Mouse (Mus musculus) mouse embryonic stem cell (cell line): ENCODE data around the gene Tsacc.
"Not testable (repeated sequence)": the region's sequence is repeated elsewhere in the genome, so short reads cannot be mapped to it uniquely, and the experiment has no call there.

ENCODE experiments used
- in situ Hi-C, 2 experiments: fragments of 300-500 bp; cut with MboI; formaldehyde crosslinking; loops; 1 replicate in 1 of 2; 3 replicates in 1 of 2; pipeline ENCODE4 v1.14.3; 2019 to 2020; ENCODE audit warnings: low sequenced_read_pairs in 2 of 2, low pct_unique_long_range_greater_than_20kb in 1 of 2, mixed read lengths in 1 of 2; ENCODE audit not compliant: unreplicated experiment in 1 of 2

The Tsacc gene

DNA sequence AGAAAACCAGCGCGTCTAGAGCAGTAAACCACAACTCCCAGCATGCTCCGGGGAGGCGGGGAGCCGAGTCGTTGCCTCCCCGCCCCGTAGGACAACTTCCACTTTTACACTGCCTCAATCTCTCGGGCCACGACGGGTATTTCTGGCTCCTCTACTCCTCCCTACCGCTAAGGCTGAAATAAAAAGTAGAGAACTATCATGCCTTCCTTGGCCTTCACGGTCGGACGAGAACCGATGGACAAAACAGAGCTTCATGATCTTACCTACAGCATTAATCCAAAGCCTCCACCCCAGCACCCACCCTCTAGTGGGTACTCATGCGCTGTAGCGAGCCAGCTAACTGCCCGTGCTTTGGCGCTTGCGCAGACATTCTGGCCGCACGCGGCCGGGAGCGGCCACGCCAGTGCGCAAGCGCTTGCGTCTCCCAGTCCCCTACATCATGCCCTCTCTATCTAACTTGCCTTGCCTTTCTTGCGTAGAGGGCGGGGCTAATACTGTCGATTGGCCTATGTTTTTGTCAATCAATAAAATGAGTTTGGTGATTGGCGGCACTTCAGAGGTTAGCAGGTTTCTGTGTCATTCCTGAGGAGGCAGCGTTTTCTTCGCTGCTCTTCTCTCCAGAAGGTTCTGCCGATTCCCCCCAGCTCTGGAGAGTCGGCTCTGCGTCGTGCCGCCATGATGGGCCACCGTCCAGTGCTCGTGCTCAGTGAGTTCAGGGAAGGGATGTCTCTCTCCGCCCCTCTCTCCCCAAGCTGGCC is at the start of gene Tsacc, which contains the start of gene Cct3:
Gene Tsacc, minus strand, starts transcription at position 439 of the 758 bp plus-strand sequence.
Gene Cct3, plus strand, starts transcription at position 556 of the 758 bp plus-strand sequence.
- in situ Hi-C loops = no loop called here

DNA sequence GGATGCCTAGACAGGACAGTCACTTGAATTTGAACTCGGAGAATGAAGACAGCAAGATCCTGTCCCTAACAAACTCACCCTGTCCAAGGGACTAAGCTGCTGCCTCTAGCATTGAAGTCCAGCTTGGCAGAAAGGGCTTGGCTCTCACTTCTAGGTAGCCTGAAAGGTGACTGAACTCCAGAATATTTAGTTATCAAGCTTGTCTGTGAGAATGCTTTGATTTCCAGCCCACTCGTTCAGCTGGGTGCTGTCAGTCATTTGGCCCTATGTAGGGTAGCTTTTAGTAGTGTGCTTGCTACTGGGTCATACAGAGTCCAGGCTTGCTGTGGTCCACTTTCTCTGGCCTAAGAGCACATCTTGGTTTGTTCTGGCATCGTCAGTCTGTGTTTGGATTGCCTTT is 42.2 kb upstream of the Tsacc start:
- in situ Hi-C loops = no loop called here

DNA sequence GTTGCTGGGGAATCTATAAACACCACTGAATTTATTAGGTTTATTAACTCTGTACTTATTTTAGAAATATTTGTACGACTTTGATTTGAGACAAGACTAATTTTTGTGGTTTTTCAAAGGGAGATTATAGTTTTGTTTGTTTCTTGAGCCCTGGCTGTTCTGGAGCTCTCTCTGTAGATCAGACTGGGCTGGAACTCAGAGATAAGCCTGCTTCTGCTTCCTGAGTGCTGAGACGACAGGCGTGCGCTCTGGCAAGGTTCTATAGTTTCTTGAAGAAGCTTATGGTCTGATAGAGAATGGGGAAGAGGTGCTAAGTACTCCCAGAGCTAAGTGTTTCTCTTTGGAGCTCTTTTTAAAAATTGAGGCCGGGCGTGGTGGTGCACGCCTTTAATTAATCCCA is 41.5 kb upstream of the Tsacc start:
- in situ Hi-C loops = no loop called here

DNA sequence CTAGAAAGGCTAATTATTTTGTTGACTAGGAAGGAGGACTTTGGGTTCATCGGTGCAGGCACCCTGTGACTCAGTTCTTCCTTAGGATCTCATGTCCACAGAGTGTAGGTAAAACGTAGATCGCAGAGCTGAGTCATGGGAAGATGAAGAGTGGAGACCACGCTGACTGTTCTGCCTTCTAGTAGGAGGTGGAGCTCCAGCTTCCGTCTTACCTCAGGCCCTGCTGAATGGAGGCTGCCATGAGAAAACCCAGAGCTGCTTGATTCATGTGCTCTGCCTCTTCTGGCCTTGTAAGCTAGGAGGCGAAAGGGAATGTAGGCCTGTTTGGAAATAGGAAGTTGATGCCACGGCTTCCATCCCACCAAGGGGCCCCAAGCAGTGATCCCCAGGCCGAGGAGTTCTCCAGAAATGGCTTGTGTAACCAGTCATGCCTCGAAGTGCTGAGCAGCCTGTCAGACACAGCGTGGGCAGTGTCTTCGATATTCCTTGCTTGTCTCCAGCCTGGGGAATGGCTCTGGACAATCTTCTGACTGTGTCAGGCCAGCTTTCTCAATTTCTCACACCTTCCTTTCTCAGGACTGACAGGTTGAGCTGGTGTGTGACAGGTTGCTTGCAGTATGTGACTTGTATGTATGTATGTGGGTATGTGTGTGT is 40.7 kb upstream of the Tsacc start:
- in situ Hi-C loops = no loop called here

DNA sequence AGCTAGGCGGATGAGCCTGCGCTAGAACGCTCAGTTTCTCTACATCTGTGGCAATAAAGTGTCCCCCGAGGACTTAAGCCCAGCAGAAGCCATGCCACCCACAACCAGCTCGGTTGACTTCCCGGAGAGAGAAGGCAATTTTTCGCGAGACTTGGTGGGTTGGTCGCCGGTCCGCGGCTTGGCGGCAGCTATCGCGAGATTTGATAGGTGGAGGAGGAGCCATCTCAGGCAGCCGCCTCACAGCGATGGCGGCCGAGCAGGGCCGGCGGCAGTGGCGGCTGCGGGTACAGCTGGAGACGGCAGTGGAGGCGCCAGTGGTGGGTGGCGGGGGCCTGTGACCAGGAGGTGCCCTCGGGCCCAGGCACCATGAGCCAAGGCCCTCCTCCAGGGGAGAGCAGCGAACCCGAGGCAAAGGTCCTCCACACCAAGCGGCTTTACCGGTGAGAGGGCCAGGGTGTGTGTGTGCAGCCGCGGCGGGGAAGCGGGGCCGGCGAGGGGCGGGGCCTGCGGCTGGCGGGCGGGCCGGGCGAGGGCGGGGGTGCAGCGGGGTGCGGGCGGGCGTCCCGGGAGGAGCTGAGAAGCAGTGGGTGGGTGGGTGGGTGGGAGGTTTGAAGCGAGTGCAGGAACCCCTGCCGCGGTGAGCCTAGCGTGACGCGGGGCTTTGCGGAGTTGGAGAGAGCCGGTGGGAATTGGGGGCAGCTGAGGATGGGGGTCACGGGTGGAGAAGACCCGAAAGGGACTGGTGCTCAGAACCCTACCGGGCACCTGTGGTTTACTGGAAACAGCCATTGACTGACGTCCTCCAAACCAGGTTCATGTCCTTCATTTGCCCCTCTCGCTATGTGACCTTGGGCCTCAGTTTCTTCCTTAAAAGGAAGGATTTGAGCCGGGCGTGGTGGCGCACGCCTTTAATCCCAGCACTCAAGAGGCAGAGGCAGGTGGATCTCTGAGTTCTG is 39.5 kb upstream of the Tsacc start, which contains the start of the genes Tmem79 and Smg5:
Gene Tmem79, minus strand, starts transcription at position 91 of the 956 bp plus-strand sequence.
Gene Smg5, plus strand, starts transcription at position 203 of the 956 bp plus-strand sequence.
- in situ Hi-C loops = no loop called here

GRCm38 (mm10) chr3:88335436-88336053 is 38.7 kb upstream of the Tsacc start:
- in situ Hi-C loops = no loop called here

- in situ Hi-C loops = no loop called here
Measured at GRCm38 (mm10) chr3:88334902-88335435, 38.2 kb upstream of the Tsacc start.

GRCm38 (mm10) chr3:88334029-88334658 is 37.3 kb upstream of the Tsacc start:
- in situ Hi-C loops = no loop called here

- in situ Hi-C loops = no loop called here
Measured at GRCm38 (mm10) chr3:88331282-88331681, 34.5 kb upstream of the Tsacc start.

GRCm38 (mm10) chr3:88328956-88329355 is 32.2 kb upstream of the Tsacc start:
- in situ Hi-C loops = no loop called here

- in situ Hi-C loops = loop anchor here (25.0 kb wide), 1 partner anchor 1712 kb away; no protein-coding TSS in a partner anchor
Measured at GRCm38 (mm10) chr3:88324951-88325405, 28.2 kb upstream of the Tsacc start, which contains the start of gene Glmp. Gene Glmp (plus strand): TSS chr3:88325023.

DNA sequence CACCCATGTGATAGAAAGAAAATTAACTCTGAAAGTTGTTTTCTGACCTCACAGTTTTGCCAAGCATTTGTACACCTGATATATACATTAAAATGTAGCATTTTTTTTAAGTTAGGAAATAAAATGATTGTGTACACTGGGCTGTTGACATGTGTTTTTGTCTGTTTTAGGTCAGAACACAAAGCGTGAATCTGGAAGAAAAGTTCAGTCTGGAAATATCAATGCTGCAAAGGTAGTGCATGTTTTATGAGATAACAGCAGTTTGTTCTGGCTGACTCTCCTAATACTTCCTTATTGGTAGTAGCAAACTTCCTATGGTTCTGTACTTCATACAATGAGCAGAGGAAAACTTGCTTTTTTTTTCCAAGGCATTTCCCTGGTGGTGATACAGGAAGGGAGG is 2.4 kb upstream of the Tsacc start:
- in situ Hi-C loops = no loop called here

DNA sequence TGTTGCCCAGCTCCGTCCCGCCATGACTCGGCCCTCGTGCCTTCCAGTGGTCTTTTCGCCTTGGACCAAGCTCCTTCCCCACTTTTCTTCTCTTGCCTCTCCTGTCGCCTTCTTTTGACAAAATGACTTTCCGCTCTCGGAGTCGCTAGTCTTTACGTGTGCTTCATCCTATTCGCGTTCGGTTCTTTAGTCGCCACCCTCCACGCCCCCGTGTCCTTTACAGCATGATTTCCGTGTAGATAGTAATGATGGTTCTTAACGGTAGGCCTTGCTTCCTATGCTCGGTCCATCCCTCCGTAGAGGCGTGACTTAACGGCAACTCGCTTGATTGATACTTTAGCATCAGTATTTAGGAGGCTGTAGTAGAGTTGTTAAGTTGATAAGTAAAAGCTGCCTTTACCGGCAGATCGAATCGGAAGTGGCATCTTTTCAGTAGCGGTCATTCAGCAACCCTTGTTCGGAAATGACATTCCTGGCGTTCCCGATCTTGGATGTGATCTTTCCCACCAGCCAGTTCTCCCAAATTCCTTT is 587 bp upstream of the Tsacc start:
- in situ Hi-C loops = no loop called here

DNA sequence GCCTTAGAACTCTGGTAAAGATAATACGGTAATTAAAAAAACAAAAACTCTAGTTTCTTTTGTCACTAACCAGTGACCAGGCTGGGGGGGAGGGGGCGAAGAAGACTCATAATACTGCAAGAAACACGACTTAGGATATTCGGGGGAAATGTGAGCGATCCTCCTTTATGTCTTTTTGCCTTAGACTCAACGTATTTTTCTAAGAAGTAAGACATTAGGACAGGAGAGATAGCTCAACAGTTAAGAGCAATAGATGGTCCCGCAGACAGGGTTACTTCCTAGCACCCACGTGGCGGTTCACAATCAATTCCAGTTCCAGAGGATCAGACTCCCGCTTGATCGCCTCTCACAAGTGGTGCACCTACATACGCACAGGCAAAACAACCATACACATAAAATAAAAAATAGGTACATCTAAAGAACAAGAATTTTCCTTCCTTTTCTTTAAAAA is 664 bp downstream of the Tsacc start:
- in situ Hi-C loops = no loop called here

- in situ Hi-C loops = not testable (repeated sequence)
Measured at GRCm38 (mm10) chr3:88295272-88295671, 1.5 kb downstream of the Tsacc start.

GRCm38 (mm10) chr3:88291970-88292369 is 4.8 kb downstream of the Tsacc start:
- in situ Hi-C loops = loop anchor here in 1 of 2 experiments (5.0 kb wide), 1 partner anchor 45 kb away; no protein-coding TSS in a partner anchor

GRCm38 (mm10) chr3:88288133-88288713 is 8.6 kb downstream of the Tsacc start:
- in situ Hi-C loops = not testable (repeated sequence)
